Mouse (Mus musculus) midbrain, embryonic 11.5 days (tissue): ENCODE measurements around the gene Qrsl1. TPM values are rescaled to one million over a fixed set of nuclear protein-coding genes. Genes with fewer than 3 reads are reported as not detected.

Source experiments
- ATAC-seq: fragments of 200-750 bp; cut with Nextera tagmentation; 2 replicates; pipeline ENCODE4 v1.8.0; 2017; ENCODE audit warnings: moderate TSS enrichment, moderate library complexity; ENCODE audit not compliant: low FRiP score
- DNase-seq: peaks from one replicate; pipeline ENCODE4 v3.0.0; 2015; ENCODE audit warnings: low spot score; ENCODE audit errors: missing footprints
- H3K27ac ChIP-seq: fragments of 300-500 bp; sonication (generic); 2 replicates; pipeline ENCODE4 v1.5.1; 2014; ENCODE audit warnings: low read depth, low read length
- H3K27me3 ChIP-seq: fragments of 300-500 bp; sonication (generic); 2 replicates; pipeline ENCODE4 v1.6.1; 2014; ENCODE audit warnings: mild to moderate bottlenecking, low read length, moderate library complexity, mixed read lengths; ENCODE audit not compliant: control insufficient read depth, insufficient read depth
- H3K36me3 ChIP-seq: fragments of 300-500 bp; sonication (generic); 2 replicates; pipeline ENCODE4 v1.6.1; 2014; ENCODE audit warnings: mild to moderate bottlenecking, low read length, moderate library complexity, mixed read lengths; ENCODE audit not compliant: control insufficient read depth, insufficient read depth
- H3K4me1 ChIP-seq: fragments of 300-500 bp; sonication (generic); 2 replicates; pipeline ENCODE4 v1.6.1; 2014; ENCODE audit warnings: low read length; ENCODE audit not compliant: control insufficient read depth, insufficient read depth
- H3K4me2 ChIP-seq: fragments of 300-500 bp; sonication (generic); 2 replicates; pipeline ENCODE4 v1.6.1; 2014; ENCODE audit warnings: mild to moderate bottlenecking, moderate library complexity
- H3K4me3 ChIP-seq: fragments of 300-500 bp; sonication (generic); 2 replicates; pipeline ENCODE4 v1.5.1; 2014; ENCODE audit warnings: low read depth, low read length
- H3K9ac ChIP-seq: fragments of 300-500 bp; sonication (generic); 2 replicates; pipeline ENCODE4 v1.6.1; 2014; ENCODE audit warnings: low read length
- H3K9me3 ChIP-seq: fragments of 300-500 bp; sonication (generic); 2 replicates; pipeline ENCODE4 v1.6.1; 2016; ENCODE audit warnings: low read length; ENCODE audit not compliant: control insufficient read depth
- WGBS: fragments of 180-500 bp; shearing (Covaris S2); extraction: QIAGEN DNeasy Blood & Tissue Kit; methylation state at CpG from one replicate; pipeline ENCODE4 v1.1.7; 2014; 5-methylcytosine and 5-hydroxymethylcytosine counted together
- polyA plus RNA-seq: library from polyadenylated mRNA; unstranded; fragments of >200 nt; fragmentation: Nextera tagmentation; extraction: Ambion mirVana; gene quantifications from 2 replicates; pipeline ENCODE4 v1.2.1, GENCODE M21; 2014

The Qrsl1 gene
- polyA plus RNA-seq, 1 experiment from 2014 or later = 26.0 TPM

- H3K4me2 ChIP-seq = no peak overlapping the region
- no peak for ATAC-seq
- H3K27ac ChIP-seq = no peak overlapping the region
- H3K9ac ChIP-seq = no peak overlapping the region
- WGBS = 82% methylated on average over 14 of the region's 14 CpGs
- H3K9me3 ChIP-seq = no peaks in the 10 kb centered on the region
- DNase-seq = no peak
- H3K4me1 ChIP-seq = no peaks in the 10 kb centered on the region
- no peak overlapping the region for H3K4me3 ChIP-seq
- H3K36me3 ChIP-seq = no peaks in the 10 kb centered on the region
- no peaks in the 10 kb centered on the region for H3K27me3 ChIP-seq
Measured at GRCm38 (mm10) chr10:43826773-43827621, 74.5 kb downstream of the Qrsl1 start.

- Histone ChIP-seq H3K36me3 (no peaks in the 10 kb centered on the region), H3K4me2 (no peak overlapping the region), H3K27me3 (no peaks in the 10 kb centered on the region), H3K9ac (no peak overlapping the region), H3K4me1 (no peaks in the 10 kb centered on the region), H3K9me3 (no peaks in the 10 kb centered on the region), H3K4me3 (no peak overlapping the region), H3K27ac (no peak overlapping the region)
- WGBS = 95% methylated on average over 6 of the region's 6 CpGs
- ATAC-seq = no peak
- no peak for DNase-seq
Measured at GRCm38 (mm10) chr10:43825696-43826095, 75.8 kb downstream of the Qrsl1 start.

GRCm38 (mm10) chr10:43824713-43825112, 76.8 kb downstream of the Qrsl1 start:
- ATAC-seq = no peak
- no peaks in the 10 kb centered on the region for H3K9me3 ChIP-seq
- no peaks in the 10 kb centered on the region for H3K36me3 ChIP-seq
- WGBS = 89% methylated on average over 3 of the region's 3 CpGs
- no peak overlapping the region for H3K4me2 ChIP-seq
- no peak for DNase-seq
- no peak overlapping the region for H3K9ac ChIP-seq
- no peaks in the 10 kb centered on the region for H3K27me3 ChIP-seq
- H3K4me3 ChIP-seq = no peak overlapping the region
- no peaks in the 10 kb centered on the region for H3K4me1 ChIP-seq
- no peak overlapping the region for H3K27ac ChIP-seq

Other genes starting within 250 kb of the Qrsl1 start
- 18.8 and 20.1 TPM in 2 replicates for gene Rtn4ip1, start 62 bp upstream of the Qrsl1 start, polyA plus RNA-seq
- 0.27 and 0.34 TPM in 2 replicates for gene Crybg1, start 247.1 kb upstream of the Qrsl1 start, polyA plus RNA-seq